Mouse (Mus musculus) right cerebral cortex, postnatal 14 days (tissue): ENCODE measurements around the gene Onecut1.

ENCODE experiments used
- DNase-seq: peaks from one replicate; pipeline ENCODE4 v3.0.0; 2022

Gene Onecut1

GRCm38 (mm10) chr9:74912619-74913376, 51.1 kb downstream of the Onecut1 start:
- no peak for DNase-seq

GRCm38 (mm10) chr9:74915611-74916010, 53.9 kb downstream of the Onecut1 start:
- no peak for DNase-seq

- DNase-seq: no peak
These were observed 58.7 kb downstream of the Onecut1 start for GRCm38 (mm10) chr9:74920450-74920849.

- DNase-seq: no peak
These were observed 59.7 kb downstream of the Onecut1 start for GRCm38 (mm10) chr9:74921422-74921821.

- DNase-seq: no peak
These were observed 61.2 kb downstream of the Onecut1 start for GRCm38 (mm10) chr9:74922884-74923283.

GRCm38 (mm10) chr9:74923291-74923977, 61.7 kb downstream of the Onecut1 start:
- DNase-seq: no peak

GRCm38 (mm10) chr9:74925220-74925769, 63.6 kb downstream of the Onecut1 start:
- no peak for DNase-seq

GRCm38 (mm10) chr9:74929981-74930423, 68.3 kb downstream of the Onecut1 start:
- DNase-seq: no peak

- DNase-seq: no peak
These were observed 68.9 kb downstream of the Onecut1 start for GRCm38 (mm10) chr9:74930653-74931052.

- DNase-seq: no peak
These were observed 73.6 kb downstream of the Onecut1 start for GRCm38 (mm10) chr9:74935289-74935688.

- no peak for DNase-seq
These were observed 76.0 kb downstream of the Onecut1 start for GRCm38 (mm10) chr9:74937761-74938160.

GRCm38 (mm10) chr9:74938670-74939534, 77.2 kb downstream of the Onecut1 start:
- DNase-seq: no peak
